Mouse (Mus musculus) embryo, embryonic 9.5 days (tissue): ENCODE results near the gene Ccdc162.
"Not testable (repeated sequence)": the region's sequence is repeated elsewhere in the genome, so short reads cannot be mapped to it uniquely, and the experiment has no call there.

Experiments used
- DNase-seq: peaks from one replicate; pipeline ENCODE4 v3.0.0-alpha.2; 2017; ENCODE audit errors: extremely low spot score

Ccdc162 gene

DNA sequence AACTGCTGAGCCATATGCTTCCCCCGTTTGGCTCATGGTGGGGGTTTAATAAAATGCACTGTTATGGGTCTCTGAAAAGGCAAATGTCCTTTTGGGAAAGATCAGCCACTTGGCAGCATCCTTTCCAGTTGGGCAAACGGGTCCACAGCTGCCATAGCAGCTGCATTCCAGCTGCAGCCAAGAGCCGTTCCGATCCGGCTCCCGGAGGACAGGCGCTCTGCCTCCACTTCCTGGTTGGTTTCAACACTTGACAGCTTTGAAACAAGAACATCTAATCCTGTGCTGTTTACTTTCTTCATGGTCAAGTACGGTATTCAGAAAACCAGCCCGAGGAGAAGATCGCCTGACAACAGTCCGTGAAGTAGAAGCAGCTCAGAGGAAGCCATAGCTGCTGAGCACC is 19.4 kb downstream of the Ccdc162 start:
- no peak for DNase-seq

DNA sequence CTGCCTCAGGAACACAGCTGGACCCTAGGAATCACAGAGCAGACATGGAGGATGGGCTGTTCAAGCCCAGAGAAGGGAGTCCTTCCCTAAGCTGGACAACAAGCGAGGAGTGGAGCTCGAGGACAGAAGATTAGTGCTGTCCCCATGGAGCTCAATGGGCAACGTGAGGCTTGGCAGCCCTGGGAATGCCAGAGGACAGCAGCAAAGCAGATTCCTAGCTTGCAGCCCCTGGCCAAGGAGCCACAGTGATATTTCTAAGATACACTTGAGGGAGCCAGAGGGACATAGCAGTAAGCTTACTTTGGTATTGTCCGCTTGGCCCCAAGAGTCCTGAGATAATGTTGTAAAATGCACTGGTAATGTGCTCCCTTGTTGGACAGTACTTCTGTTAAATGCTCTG is 25.5 kb downstream of the Ccdc162 start:
- no peak for DNase-seq

DNA sequence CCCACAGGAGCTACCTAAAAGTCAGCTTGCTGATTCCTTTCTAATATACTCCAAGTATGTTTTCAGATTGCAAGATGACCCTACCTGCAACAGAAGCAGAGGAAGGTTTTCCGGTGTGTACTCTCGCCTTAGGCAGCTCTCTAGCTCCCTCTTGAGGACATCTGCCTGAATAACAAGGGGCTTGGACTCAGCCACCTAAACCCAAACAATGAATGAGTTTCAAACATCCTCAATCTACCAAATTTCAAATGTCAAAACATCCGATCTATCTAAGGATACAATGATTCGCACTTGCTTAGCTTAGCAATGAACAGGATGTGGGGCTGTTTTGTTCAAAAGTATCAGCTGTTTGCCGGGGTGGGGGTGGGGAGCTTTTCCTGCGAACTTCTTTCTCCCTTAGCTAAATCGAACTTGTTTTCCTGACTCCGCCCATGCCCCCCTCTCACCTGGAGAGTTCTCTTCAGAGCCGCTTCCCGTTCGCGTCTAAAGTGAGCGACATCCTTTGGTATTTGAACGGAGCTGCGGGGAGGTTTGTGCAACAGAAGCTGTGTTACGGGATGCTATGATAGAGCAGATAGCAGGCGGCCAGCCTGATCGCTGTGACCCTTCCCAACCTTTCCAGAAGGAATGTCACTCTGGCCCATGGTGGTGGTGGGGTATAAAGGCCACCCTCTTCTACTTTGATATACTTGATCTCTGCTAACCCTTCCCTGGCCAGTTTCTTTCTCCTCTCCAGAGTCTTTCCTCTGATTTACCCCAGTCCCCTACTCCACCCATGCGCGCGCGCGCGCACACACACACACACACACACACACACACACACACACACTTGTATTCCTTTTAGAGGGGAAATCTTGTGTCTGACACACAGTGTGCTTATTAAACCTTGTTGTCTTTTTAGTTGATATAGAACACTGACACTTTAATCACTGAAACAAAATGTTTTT is 26.2 kb downstream of the Ccdc162 start:
- DNase-seq = peak; percentile 79

DNA sequence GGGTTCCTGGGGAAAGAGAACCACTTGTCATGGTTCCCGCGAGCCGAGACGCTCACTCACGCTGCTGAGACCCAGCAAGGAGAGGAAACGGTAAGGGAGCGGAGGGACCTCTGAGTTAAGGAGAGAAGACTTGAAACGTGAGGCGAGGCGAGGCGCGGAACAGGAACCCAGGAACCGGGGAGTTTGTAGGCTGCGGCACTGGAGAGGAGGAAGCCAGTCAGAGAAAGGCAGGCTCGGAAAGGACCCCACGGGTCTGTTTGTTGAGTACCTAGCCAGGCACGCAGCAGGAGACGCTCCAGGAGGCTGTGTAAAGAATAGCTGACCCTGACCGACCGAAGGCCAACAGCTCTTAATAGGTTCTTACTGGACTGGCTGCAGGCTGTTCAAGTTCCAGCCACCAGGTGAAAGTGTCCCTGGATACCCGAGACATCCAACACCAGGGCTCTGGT is 31.9 kb downstream of the Ccdc162 start:
- DNase-seq = peak; percentile 39

DNA sequence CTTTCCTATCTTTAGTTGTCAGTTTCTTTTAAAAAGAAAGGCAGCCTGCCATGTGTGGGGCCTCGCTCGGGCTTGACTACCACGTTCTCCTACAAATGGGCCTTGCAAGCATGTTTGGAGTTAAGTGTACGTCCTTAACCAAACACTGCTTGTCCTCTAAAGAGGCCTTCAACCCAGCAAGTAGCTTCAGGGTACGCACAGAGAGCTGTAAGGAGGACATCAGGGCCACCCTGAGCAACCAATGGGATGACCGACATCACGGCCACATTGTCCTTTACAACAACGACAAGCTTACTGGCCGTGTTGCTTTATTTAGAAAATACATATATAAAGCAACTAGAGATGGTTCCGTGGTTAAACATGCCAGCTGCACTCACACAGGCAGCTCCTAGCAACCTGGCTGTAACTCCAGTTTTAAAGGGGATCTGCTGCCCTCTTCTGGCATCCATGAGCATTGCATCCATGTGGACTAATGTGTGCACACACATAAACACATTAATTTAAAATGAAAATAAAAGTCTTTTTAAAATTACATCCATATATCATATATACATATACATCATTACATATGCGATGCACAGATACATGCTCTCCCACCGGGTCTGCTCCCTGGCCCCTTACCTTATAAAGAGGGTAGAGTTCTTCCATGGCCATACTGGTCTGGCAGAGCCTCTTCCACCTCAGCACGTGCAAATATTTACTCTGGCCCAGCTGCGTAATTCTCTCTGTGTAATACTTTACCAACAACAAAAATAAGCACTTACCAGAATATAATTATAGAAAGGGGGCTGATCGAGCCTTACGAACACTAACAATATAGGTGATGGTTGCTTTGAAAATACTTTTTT is 33.7 kb downstream of the Ccdc162 start:
- peak; percentile 82 for DNase-seq

DNA sequence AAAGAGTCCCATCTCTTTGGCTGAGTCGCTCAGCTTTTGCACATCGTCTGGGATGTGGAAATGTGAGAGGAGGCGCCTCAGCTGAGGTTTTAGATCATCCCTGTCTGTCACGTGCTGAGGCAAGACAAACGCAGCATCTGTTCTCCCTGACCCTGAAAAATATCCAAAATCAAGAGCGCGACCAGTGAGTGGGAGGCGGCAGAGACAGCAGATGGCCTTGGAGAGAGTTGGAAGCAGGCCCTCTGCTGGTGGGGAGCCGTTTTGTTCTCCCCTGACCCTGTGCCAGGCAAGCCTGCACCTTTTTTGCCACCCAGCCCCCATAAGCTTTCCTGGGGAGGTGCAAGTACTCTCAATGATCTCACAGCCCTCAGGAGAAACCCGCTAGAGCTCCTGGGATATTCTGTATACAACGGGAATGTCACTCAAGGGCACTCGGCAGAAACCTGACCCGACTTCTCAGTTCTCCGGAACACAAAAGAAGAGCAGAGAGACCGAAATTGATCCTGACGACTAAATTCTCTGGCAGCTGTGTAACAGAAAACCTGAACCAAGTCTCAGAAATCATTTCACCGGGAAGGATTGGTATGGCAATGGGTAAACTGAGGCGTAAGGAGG is 37.6 kb downstream of the Ccdc162 start:
- peak; percentile 73 for DNase-seq

DNA sequence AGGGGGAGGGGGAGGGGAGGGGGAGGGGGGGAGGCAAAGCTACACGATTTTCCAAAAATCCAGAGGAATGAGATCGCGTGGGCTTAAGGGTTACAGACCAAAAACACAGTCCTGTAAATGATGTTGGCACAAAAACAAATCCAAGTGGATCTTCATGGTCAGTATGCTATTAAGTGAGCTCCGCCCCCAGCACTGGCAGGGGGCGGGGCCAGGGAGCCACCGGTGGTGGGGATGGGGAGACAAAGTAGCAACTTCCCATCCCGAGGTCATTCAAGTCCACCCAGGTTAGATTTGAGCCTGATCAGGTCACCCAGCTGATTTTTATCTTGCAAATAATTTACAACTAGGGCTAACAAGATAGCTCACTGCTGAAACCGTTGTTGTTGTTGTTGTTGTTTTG is 39.0 kb downstream of the Ccdc162 start:
- DNase-seq = no peak

DNA sequence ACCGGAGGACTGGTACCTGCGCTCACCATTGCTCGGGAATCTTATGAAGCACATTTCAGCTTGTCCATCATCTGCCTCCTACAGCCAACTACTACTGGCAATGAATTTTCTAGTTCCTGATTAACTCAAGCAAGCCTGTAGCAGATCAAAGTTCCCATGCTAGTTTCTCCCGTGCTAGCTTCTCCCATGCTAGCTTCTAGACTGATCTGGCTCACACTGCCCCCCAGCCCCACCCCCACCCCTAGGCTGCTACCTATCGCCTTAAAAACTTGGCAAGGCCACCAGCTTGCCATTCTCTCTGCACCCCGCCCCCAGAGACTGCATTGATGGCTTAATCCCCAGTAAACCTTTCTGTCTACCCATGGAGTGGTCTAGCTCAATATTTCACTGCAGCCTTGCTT is 39.8 kb downstream of the Ccdc162 start:
- DNase-seq = no peak

DNA sequence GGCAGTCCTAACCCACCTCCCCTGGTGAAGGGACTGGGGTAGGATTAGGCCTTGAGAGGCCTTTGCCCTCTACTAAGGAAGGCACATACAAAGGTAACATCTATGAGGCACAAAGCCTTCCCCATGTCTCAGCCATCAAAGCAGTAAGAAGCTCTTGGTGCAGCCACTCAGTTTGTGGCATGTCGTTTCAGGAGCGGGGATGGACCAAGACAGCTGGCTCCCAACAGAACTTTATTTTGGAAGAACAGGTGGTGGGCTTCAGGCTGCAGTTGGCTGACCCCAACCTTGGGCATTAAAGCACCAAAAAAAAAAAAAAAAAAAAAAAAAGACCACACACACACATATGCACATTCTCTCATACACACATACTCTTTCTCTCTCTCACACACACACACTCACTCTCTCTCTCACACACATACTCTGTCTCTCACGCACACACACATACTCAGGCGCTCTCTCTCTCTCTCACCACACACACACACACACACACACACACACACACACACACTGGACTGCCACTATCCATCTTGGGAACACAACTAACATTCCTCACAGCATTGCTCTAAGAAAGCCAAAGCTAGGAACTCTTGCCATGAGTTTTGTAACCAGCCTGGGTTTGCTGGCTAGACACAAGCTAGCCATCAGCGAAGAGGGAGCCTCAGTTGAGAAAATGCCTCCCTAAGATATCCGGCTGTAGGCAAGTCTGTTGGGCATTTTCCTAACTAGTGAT is 40.4 kb downstream of the Ccdc162 start:
- DNase-seq = no peak

DNA sequence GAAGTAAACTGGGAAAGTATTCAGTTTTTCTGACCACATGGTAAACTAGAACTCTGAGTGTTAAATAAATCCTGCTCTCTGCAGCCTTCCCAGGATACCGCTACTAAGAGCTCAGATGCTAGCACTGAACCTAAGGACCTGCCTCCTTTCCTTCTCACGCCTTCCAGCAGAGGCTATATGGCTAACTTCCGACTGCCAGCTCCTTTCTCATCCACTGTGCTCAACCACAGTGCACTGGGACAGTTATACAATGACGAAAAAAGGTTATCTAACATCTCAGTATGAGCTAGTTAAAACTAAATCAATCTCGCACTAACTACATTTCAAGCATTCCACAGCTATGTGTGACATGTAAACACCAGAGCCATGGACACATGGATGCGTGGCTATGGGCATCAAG is 41.2 kb downstream of the Ccdc162 start:
- no peak for DNase-seq

DNA sequence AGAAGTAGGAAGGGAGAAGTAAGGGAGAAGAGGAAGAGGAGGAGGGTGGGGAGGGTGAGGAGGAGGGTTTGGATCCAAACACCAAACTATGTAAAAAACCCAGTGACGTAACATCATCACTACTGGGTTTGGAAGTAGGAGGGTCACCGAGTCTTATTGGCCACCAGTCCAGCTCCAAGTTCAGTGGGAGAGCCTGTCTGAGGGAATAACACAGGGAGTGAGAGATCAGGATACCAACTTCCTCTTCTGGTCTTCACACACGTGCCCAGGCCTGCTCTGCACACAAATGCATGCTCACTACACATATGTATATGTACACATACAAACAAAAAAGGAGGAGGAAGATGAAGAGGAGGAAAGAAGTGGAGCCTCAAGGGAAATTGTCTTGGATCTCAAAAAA is 42.1 kb downstream of the Ccdc162 start:
- no peak for DNase-seq

DNA sequence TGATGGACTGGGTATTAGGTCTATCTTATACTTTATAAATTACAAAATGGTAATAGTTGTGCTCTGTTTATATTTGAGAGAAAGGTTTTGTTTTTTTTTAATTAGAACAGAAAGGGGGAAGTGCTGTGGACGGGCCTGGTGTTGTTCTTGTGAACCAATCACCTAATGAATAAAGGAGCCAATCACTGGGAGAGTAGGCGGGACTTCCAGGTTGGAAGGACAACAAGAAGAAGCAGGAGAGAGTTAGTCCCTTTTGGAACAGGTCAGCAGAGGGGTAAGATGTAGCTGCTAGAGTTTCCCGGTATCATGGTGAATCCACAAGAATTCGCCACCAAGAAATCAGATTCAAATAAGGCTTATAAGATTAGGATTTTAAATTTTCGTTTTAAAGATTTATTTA is 46.2 kb downstream of the Ccdc162 start:
- no peak for DNase-seq

DNA sequence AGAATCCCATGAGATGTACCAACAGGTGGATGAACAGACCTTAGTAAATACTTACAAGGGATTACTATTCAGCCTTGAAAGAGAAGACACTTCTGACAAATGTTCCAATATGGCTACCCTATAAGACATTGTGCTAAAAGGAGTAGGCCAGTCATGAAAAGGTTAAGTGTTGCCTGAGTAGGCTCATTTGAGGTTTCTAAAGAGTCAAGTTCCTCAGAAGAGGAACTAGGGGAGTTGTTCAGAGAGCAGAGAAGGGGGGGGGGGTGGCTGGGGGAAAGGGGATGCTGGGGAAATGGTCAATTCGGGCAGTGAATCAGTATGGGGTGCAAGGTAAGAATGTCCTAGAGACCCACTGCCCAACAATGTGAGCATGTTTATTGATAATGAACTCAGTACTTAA is 50.9 kb downstream of the Ccdc162 start:
- no peak for DNase-seq

DNA sequence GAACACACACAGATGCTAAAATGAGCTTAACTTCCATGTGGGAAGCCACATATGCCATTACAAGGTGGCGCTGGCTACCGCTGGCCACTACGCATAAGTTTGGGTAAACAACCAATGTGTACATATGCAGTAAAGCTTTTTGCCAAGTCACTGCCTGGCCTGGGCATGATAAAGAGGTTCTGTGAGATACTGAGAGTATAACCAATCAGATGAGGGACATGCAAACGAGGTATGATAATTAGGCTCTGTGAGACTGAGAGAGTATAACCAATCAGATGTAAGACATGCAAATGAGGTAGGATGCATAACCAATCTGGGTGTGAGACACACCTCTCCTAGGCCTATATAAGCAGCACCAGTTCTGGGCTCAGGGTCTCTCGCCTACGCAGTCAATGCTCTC is 56.8 kb downstream of the Ccdc162 start:
- not testable (repeated sequence) for DNase-seq

DNA sequence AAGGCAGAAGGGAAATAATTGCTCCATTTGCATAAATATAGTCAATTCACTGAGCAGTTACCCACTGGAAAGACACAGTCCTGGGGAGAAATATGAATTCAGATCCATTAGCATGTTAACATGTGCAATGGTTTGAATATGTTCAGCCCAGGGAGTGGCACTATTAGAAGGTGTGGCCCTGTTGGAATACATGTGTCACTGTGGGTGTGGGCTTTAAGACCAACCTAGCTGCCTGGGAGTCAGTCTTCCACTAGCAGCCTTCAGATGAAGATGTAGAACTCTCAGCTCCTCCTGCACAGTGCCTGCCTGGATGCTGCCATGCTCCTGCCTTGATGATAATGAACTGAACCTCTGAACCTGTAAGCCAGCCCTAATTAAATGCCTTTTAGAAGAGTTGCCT is 60.8 kb downstream of the Ccdc162 start:
- not testable (repeated sequence) for DNase-seq

DNA sequence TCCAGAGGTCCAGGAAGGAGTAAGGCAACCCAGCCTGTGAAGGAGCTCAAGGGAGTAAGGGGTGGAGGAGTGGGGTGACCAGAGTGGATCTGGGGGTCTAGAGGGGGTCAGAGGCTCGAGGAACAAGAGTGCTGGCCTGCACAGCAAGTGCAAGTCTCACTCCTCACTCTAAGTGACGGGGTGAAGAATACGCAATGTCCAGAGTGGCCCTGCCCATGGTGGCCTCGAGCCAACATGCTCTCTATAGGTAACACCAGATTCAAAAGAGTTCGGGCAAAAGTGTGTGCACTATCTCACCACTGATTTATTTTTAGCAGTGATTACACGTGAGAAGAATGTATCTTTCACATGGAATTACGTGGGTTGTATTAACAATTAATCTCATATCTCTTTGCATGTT is 63.4 kb downstream of the Ccdc162 start:
- DNase-seq = no peak

DNA sequence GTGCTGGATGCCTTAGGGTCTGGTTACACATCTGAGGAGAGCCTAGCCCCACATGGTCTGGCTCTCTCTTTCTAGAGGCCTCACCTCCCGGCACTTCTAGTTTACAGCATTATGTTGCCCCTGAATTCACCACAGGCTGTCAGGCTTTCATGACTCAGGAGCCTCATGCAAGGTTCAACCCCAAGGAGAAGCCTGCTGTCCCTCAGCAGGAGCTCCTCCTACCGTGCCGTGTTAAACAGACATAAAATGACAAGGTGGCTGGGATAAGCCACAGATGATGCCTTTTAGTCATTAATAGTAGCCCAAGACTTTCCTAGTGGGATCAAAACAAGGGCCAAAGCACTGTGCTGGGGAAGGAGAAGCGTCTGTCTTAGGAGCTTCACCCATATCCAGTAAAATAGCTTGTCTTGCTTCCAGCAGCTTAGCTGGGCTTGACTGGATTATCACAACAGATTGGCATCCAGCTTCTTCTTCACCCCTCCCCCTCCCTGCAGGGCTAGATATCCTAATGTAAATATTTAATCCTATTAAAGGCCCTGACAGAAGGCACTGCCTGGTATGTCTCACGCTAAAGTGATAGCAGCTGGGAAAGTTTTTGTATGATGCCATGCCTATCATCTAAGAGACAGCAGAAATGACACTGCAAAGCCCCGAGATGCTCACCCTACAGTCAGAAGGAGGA is 64.2 kb downstream of the Ccdc162 start:
- no peak for DNase-seq

DNA sequence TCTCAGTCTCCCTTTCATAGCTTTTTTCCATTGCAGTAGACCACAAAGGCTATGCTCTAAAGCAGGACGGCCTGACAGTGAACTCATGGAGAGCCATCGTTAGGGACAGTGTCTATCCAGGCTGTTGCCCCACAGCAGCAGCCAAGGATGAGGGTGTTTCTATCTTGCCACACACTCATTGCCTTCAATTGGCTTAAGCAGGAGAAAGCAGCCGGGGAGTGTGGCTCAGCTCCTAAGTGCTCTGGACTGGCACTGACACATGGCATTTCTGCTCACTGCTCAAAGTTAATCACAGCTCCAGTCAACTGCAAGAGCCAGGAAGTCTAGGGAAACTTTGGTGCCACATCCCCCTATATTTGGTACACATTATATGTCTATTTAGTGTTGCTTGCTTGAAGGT is 64.9 kb downstream of the Ccdc162 start:
- no peak for DNase-seq

DNA sequence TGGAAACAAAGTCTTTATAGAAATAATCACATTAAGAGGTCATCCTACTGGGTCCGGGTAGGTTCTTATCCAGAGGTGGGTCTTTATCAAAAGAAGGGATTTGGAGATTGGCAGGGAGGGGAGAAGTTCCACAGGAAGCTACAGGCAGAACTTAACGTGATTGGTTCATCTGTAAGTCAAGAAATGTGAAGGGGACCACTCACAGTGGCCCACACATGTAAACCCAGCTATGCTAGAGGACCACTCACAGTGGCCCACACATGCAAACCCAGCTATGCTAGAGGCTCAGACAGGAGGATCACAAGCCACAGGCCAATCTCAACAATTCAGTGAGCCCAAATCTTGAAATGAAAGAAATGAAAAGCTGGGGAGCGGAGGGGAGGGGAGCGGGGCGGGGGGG is 67.2 kb downstream of the Ccdc162 start:
- DNase-seq = no peak

DNA sequence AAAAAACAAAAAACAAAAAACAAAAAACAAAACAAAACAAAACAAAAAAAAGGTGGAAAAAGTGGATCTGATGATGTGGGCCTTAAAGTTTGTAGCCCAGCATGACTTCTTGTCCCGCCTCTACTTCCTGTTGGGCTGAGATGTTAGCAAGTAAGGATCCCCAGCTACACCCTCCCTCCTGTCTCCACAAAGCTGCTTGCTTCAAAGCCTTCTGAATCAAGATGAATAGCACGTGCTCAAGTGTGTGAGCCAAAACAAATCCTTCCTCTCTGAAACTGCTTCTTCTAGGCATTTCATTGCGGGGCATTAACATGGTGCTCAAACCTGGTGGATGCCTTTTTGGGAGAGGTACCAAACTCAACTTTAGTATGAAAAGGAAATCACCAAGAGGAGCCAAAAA is 77.7 kb downstream of the Ccdc162 start:
- no peak for DNase-seq
